Mouse (Mus musculus) MEL (cell line): ENCODE measurements around the gene Padi2.

Experiments
- BHLHE40 ChIP-seq: IDR thresholded peaks from 2 replicates; pipeline ENCODE4 v1.6.1; 2012; ENCODE audit warnings: low read depth, mild to moderate bottlenecking, inconsistent platforms, low read length, improper control_type of control experiment, borderline replicate concordance
- CHD1 ChIP-seq: IDR thresholded peaks from 2 replicates; pipeline ENCODE4 v1.6.1; 2012; ENCODE audit warnings: low read depth, mild to moderate bottlenecking, inconsistent platforms, low read length, improper control_type of control experiment
- CHD2 ChIP-seq: IDR thresholded peaks from 2 replicates; pipeline ENCODE4 v1.6.1; 2011; ENCODE audit warnings: low read length, improper control_type of control experiment
- CTCF ChIP-seq, 3 experiments: IDR thresholded peaks in 2 of 3; conservative IDR thresholded peaks in 1 of 3; 2 replicates each; pipeline ENCODE4 v1.5.1; 2011 to 2012; ENCODE audit warnings: low read length in 3 of 3, low read depth in 2 of 3, mild to moderate bottlenecking in 2 of 3, improper control_type of control experiment in 1 of 3, inconsistent platforms in 1 of 3, mixed read lengths in 1 of 3, moderate library complexity in 1 of 3; ENCODE audit not compliant: control insufficient read depth in 1 of 3, insufficient read depth in 1 of 3, poor library complexity in 1 of 3, severe bottlenecking in 1 of 3
- E2F4 ChIP-seq: IDR thresholded peaks from 2 replicates; pipeline ENCODE4 v1.6.1; 2011; ENCODE audit warnings: low read depth, low read length, improper control_type of control experiment, borderline replicate concordance
- EP300 ChIP-seq, 2 experiments: IDR thresholded peaks; 2 replicates each; pipeline ENCODE4 v1.6.1; 2011; ENCODE audit warnings: improper control_type of control experiment in 2 of 2, low read length in 2 of 2, low read depth in 1 of 2, mild to moderate bottlenecking in 1 of 2
- POLR2A ChIP-seq, 2 experiments: IDR thresholded peaks; 2 replicates each; pipeline ENCODE4 v1.6.1; 2011 to 2012; ENCODE audit warnings: low read length in 2 of 2, mild to moderate bottlenecking in 2 of 2, control low read depth in 1 of 2, improper control_type of control experiment in 1 of 2, low read depth in 1 of 2, moderate library complexity in 1 of 2; ENCODE audit not compliant: control insufficient read depth in 1 of 2, insufficient read depth in 1 of 2, poor library complexity in 1 of 2
- SMC3 ChIP-seq: IDR thresholded peaks from 2 replicates; pipeline ENCODE4 v1.6.1; 2011; ENCODE audit warnings: low read depth, low read length, improper control_type of control experiment
- TAL1 ChIP-seq: IDR thresholded peaks from 2 replicates; pipeline ENCODE4 v1.6.1; 2012; ENCODE audit warnings: mild to moderate bottlenecking, inconsistent platforms, low read length, moderate library complexity, mixed read lengths
- TCF12 ChIP-seq: IDR thresholded peaks from 2 replicates; pipeline ENCODE4 v1.6.1; 2014; ENCODE audit warnings: low read depth, mild to moderate bottlenecking, inconsistent platforms, low read length, improper control_type of control experiment, moderate library complexity
- UBTF ChIP-seq: IDR thresholded peaks from 2 replicates; pipeline ENCODE4 v1.6.1; 2012; ENCODE audit warnings: low read depth, mild to moderate bottlenecking, inconsistent platforms, low read length, improper control_type of control experiment, moderate library complexity, borderline replicate concordance; ENCODE audit not compliant: insufficient read depth
- ZMIZ1 ChIP-seq: IDR thresholded peaks from 2 replicates; pipeline ENCODE4 v1.6.1; 2012; ENCODE audit warnings: low read depth, mild to moderate bottlenecking, inconsistent platforms, low read length, improper control_type of control experiment, moderate library complexity

DNA sequence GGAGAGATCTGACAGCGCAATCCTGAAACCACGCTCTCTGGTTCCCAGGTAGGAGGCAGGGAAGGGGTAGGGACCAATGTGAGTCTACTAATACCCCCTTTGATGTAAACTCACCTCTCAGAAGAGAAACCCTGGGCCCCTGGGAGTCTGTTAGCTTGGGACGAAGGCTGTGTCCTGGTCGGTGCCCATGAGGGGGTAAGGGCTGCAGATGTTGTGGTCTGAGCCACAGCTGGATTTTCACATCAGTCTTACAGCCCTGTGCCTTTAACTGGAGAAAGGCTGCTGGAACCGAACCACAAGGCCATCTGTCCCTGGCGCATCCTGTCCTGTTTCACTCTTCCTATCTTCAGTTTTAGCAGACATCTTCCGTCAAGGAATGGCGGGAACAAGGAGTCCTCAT lies 30.0 kb upstream of the Padi2 start:
- no peak for TF ChIP-seq CTCF (IDR thresholded peaks at IDR 0.05 in 2 of 3, conservative IDR thresholded peaks at IDR 0.05 in 1 of 3; ENCODE audit: control insufficient read depth in 1 of 3, insufficient read depth in 1 of 3, low read depth in 2 of 3, low read length in 3 of 3, poor library complexity in 1 of 3, severe bottlenecking in 1 of 3)
- TF ChIP-seq CHD2, result no peak
- TF ChIP-seq POLR2A (IDR thresholded peaks at IDR 0.05; ENCODE audit: control insufficient read depth in 1 of 2, insufficient read depth in 1 of 2, low read depth in 1 of 2, low read length in 2 of 2, poor library complexity in 1 of 2), result no peak
- no peak for TF ChIP-seq E2F4
- no peak for TF ChIP-seq SMC3
- TF ChIP-seq EP300 (IDR thresholded peaks at IDR 0.05; ENCODE audit: low read depth in 1 of 2, low read length in 2 of 2), result no peak
- TF ChIP-seq CHD1, result no peak
- no peak for TF ChIP-seq ZMIZ1
- TF ChIP-seq UBTF, result no peak
- TF ChIP-seq TCF12, result no peak
- TF ChIP-seq BHLHE40, result no peak
- TF ChIP-seq TAL1, result no peak
